Mouse (Mus musculus) mesoderm, embryonic 11.5 days (tissue): Measurements from ENCODE around the gene Chit1.

Experiments
- DNase-seq: peaks from one replicate; pipeline ENCODE4 v3.0.0-alpha.2; 2012; ENCODE audit warnings: low read depth, low spot score

Chit1 gene

GRCm38 (mm10) chr1:134079477-134080163 lies 31.4 kb upstream of the Chit1 start:
- DNase-seq: no peak

DNA sequence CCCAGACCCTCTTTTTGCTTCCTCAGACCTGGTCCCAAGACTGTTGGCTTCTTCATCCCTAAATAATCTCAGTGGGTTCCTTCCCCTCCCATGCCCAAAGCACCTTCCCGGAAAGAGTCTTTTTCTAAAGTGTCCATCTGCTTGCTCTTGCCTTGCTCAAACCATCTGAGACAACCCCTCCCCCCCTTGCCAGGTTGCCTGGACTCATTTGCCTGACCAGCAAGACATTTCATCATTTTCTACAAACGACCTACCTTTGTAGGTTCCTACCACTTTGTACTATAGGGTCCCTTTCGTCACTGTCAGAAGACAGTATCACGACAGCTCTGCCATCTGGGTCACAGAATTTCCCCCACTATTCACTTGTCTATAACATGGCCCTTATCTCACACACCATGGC lies 30.6 kb upstream of the Chit1 start:
- DNase-seq: no peak

- no peak for DNase-seq
Measured at GRCm38 (mm10) chr1:134080881-134081450, 30.1 kb upstream of the Chit1 start.

DNA sequence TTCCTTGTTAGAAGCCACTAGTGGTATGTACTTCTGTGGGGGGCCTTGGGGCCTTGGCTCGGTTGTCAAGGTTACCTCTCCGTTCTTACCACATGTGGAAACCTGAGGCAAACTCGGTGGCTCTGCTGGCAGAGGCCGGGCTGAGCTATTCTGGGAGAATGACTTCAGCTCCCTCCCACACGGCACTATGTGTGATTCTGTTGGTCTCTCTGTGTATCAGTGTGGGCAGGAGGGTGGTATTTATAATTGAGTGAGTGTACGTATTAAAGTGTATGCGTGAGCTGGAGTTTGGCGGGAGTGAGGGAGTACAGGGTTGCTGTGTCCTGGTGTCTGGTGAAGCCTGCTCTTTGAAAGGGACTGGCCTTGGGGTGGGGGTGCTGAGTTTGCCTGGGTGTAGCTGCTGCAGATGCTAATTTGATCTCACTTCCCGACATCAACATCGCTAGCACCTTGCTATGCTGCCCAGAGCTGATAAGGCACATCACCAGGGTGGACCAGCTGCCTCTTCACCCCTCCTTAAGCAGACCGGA lies 28.0 kb upstream of the Chit1 start:
- no peak for DNase-seq

DNA sequence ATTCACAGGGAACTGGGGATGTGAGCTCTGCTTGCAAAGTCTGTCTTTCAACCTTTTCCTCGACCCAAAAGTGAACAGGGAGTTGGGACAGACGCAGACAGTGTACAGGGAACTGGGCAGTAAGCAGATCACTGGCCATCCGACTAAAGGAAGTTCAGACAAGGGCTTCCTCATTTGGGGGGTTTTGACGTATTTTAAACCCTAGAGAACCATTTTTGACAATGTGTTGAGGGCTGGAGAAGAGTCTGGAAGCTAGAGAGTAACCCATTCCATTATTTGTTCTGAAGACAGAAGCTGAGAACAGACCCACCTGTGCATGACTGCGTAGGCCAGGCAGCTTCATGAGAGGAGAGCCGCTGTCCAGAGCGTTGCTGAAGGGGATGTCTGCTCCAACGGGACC lies 27.4 kb upstream of the Chit1 start:
- DNase-seq: no peak

GRCm38 (mm10) chr1:134084128-134084527 lies 26.9 kb upstream of the Chit1 start:
- no peak for DNase-seq

DNA sequence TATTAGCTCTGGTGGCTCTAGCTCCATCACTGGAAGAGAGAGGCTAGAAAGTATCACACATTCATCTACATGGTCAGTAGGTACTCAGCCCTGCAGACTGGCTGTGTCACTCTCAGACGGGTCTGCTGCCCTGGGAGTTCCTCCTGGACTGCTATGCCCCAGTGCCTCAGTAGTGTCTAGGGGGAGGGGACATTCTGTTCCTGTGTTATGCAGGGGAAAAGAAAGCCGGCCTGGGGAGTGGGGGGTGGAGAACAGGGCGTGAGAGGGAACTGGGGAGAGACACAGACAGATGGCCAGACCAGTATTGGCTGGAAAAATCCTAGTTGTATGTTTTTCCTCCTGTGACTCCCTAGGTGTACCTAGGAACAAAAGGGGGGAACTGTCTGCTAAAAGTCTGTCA lies 25.0 kb upstream of the Chit1 start:
- no peak for DNase-seq

DNA sequence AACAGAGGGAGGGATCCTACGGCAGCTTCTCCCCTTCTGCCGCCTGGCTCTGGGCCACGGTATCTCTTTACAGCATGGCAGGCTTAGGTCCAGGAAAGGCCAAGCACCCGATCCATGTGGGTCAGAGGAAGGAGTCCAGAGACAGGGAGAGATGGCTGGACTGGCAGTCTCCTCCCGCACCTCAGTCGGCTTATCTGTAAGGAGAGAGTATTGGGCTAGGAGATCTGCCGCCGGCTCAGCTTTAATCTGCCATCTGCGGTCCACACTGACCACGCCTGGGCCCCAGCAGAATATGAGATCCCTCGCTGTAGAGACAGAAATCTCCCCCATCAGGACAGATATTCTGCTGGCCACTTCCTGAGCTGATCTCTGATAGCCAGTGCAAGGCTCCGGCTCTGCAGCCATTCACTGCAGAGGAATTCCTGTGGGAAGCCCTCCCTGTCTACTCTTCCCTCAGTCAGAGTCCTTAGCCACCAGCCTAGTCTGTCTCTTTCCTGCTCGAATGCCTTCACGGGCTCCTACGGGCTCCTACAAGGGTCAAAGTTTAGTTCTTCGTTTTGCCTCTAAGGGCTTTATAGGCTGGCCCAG lies 24.1 kb upstream of the Chit1 start:
- no peak for DNase-seq

GRCm38 (mm10) chr1:134089074-134089473 lies 22.0 kb upstream of the Chit1 start:
- no peak for DNase-seq

DNA sequence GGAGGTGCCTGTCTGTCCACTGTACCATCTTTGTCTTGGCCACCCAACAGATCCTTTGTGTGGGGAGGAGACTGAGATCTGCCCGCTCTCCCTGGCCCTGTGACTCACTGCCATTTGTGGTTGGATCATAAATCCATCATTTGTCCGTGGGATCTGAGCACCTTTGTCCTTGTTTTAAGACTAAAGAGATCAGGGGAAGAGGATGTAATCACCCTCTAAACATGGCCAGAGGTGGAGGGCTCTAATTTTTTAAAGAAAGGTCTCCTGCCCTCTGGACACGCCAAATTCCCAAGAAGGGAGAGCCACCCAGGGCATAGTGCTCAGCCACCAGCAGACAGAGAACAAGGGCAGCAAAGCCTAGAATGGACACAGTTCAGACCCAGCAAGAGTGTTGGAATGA lies 19.2 kb upstream of the Chit1 start:
- no peak for DNase-seq

- no peak for DNase-seq
Measured at GRCm38 (mm10) chr1:134092368-134092767, 18.7 kb upstream of the Chit1 start.

DNA sequence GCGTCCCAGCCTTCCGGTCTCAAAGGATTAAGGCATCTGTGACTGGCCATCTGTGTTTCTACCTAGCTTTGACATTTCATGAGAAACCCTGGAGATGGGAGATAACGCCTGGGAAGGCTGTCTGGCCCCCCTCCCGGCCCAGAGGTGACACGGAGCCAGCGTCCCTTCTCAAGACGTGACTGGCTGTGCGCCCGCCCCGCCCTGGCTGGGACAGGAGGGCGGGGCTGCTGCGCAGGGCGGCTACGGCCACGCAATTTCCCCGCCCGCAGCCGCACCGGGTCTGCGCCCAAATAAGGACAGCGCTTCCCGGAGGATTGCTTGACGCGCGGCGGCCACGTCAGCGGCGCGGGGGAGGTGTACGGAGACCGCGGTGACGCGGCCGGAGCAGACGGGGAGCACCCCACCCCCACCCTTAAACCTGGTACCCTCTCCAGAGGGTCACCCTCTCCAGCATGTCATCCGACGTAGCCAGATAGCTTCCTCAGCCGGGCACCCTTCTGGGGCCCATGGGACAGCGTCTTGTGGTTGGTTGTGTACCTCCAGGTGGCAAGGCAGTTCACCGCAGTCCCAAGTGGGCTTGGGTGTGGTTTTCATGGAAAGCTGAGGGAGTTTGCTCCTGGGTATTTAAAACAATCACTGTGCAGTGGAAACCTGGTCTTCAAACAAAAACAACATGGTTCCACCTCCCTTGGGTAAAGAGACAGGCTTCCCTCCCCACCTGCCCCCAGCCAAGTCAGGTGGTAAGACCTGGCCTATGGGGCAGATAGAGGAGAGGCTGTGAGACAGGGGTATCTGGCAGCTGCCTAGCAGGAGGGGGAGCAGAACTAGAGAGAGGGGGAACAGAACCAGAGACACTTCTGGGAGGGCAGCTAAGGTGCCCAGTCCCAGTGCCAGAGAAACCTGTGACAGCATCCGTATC lies 17.9 kb upstream of the Chit1 start:
- peak; percentile 91 for DNase-seq

DNA sequence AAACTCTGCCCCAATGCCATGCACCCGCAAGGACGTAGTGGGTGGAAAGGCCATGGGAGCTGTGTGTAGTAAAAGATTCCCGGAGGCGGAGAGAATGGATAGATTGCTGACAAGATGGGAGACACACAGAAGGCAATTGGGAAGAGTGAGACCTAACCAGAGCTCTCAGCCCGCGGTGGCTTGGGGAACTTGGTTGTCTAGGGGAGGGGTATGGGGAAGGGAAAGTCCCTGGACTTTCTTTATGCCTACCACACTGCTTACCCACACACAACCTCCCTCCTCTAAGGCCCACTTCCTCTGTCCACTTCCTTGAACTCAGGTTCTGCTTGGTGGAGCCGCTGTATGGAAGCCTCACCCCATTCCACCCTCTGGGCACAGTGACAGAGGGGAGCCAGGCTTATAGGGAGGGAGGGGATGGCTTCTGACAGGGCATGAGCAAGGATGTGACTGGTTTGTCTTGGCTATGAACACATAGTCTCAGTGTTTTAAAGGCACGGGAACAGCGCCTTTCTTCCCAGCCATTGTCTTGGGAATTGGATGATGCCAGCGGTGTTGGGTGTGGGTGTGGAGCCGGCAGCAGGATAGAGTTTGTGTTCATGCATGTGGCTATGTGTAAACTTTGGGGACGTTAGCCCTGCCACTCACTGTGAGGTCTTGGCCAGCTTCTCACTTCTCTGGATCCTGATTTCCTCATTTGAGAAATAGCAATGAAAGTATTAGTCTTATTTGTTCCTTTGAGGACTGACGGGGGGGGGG lies 17.1 kb upstream of the Chit1 start:
- DNase-seq: no peak

DNA sequence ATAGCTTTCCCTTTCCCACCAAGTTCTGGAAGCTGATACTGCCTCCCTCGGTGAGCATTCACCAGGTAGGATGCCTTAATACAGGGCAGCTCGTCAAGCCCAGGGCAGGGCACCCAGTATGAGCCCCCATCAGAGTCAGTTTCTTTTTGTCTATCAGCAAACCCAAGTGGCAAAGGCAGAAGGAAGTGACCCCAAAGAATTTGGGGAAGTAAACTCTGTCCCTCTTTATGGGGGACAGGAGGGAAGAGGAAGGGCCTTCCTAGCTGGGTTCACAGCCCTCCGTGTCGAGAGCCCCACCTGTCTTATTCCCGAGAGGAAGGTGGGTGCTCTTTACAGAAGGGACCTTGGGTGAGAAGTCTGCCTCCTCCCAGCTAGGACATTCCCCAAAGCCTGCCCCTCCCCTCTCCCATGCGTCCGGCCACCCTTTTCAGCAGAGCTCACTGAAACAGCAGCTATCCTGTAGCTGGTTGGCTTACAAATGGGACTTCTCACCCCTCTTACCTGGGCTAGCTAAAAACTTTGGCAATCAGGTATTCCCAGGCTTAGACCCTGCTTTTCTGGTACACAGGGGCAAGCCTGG lies 15.9 kb upstream of the Chit1 start:
- DNase-seq: no peak

DNA sequence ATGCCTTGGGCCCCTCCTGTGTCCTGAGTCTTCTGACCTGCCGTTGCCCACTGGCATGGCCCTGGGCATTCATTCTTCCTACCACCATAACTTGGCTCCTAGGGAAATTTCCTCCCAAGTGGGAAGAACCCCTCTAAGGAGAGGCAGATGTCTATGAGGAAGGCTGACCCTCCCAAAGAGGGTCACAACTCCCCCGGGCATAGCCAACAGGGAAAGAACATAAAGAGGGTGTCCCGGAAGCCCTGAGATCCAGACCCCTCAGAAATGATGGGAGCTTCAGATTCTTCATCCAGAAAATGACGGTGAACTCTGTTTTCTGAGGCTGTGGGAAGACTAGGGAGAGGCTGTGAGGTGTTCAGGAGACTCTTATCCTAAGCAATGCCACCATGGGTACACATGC lies 15.3 kb upstream of the Chit1 start:
- no peak for DNase-seq

- peak; percentile 34 for DNase-seq
Measured at GRCm38 (mm10) chr1:134096264-134096934, 14.6 kb upstream of the Chit1 start.

GRCm38 (mm10) chr1:134097080-134097855 lies 13.8 kb upstream of the Chit1 start:
- no peak for DNase-seq

DNA sequence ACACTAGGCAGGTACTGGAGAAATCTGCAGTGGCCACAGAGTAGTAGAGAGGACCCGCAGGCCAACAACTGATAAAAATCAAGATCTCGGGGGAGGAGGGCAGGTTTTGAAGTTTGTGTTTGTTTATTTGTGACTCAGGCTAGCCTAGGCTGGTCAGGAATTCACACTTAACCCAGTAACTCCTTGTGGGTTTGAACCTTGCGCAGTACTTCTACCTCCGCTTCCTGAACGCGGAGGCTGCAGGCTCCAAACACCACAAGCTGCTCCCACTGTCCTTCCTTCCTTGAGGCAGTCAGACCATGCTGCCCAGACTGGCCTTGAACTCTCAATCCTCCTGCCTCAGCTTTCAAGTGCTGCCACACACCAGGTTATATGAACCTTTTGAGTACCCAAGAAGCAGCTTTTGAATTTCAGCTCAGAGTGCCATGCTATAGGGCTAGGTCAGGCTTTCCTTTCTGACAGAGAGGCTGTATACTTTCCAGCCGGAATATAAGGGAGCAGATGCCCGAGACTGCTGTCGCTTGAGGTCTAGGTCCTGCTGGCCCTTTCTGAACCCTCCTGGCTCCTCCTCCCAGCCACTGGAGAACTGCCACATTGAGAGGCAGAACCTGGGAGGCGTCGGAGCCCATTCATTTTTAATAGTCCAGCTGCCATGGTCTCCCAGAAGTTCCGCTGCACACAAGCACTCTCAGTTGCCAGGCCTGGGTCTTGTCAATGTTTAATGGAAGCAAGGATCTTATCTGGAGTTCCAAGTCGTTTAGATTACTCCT lies 12.9 kb upstream of the Chit1 start:
- no peak for DNase-seq
